Mouse (Mus musculus) hindbrain, embryonic 10.5 days (tissue): ENCODE measurements around the gene Glt8d1. TPM values are rescaled to one million over a fixed set of nuclear protein-coding genes. Genes with fewer than 3 reads are reported as not detected.

Experiments
- DNase-seq: peaks from one replicate; pipeline ENCODE4 v3.0.0-alpha.2; 2017; ENCODE audit warnings: low spot score
- H3K27ac ChIP-seq: fragments of 300-500 bp; sonication (generic); 2 replicates; pipeline ENCODE4 v1.5.1; 2016; ENCODE audit warnings: mild to moderate bottlenecking, moderate library complexity
- H3K27me3 ChIP-seq: fragments of 300-500 bp; sonication (generic); 2 replicates; pipeline ENCODE4 v1.6.1; 2016; ENCODE audit warnings: mild to moderate bottlenecking; ENCODE audit not compliant: poor library complexity, insufficient read depth, severe bottlenecking
- H3K36me3 ChIP-seq: fragments of 300-500 bp; sonication (generic); 2 replicates; pipeline ENCODE4 v1.6.1; 2016; ENCODE audit warnings: mild to moderate bottlenecking, moderate library complexity
- H3K4me1 ChIP-seq: fragments of 300-500 bp; sonication (generic); replicated peaks from 2 replicates; pipeline ENCODE4 v1.6.1; 2016; ENCODE audit warnings: mild to moderate bottlenecking
- H3K4me3 ChIP-seq: fragments of 300-500 bp; sonication (generic); 2 replicates; pipeline ENCODE4 v1.5.1; 2016; ENCODE audit warnings: mild to moderate bottlenecking, moderate library complexity
- H3K9me3 ChIP-seq: fragments of 300-500 bp; sonication (generic); 2 replicates; pipeline ENCODE4 v1.6.1; 2016; ENCODE audit warnings: mild to moderate bottlenecking, moderate library complexity
- WGBS: fragments of 180-500 bp; shearing (Covaris S2); methylation state at CpG from one replicate; pipeline ENCODE4 v1.1.7; 2016; 5-methylcytosine and 5-hydroxymethylcytosine counted together
- polyA plus RNA-seq: library from polyadenylated mRNA; unstranded; fragments of >200 nt; fragmentation: Nextera tagmentation; extraction: Ambion mirVana; gene quantifications from 2 replicates; pipeline ENCODE4 v1.2.1, GENCODE M21; 2016

The Glt8d1 gene
- 45.7 and 53.7 TPM in 2 replicates for polyA plus RNA-seq

DNA sequence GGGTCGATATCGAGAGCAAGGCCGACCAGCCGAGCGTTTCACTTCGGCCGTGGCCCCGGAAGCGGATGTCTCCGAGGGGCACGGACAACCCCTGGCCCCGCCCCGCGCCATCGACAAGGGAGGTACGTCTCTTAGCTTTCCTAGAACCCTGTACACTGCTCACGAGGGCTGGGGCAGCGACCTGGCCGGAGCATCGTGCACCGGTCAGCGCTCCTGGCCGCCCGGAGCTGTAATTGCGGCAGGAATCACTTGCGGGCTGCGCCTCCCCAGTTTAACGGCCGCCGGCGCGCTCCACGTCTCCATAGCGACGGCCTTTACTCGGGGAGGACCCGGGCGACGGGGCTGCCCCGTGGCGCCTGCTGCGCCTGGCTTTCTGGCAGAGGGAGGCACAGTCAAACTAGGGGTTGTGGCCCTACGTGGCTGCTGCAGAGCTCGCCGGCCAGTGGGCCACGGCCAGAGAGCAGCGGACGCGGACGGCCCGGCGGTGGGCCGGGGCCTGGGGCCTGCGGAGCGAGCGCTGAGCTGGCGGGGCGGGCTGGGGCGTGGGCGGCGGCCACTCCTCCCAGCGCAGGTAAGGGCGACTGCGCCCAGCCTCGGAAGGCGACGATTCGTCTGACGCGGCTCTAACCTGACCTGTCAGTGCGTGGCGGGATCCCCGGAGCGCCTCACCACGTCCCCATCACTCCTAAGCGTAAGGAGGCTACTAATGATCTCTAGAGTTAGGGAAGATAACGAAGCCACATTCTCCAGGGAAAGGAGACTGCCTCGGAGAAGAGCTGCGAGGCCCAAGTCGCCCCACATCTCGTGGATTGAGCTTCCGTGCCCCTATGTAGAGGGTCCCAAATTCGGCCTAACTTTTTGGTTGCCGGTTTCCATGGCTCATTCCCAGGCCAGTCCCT lies at the start of gene Glt8d1, which contains the start of gene Spcs1:
TSS of gene Glt8d1 (plus strand) at position 94 of the 899 bp plus-strand sequence.
TSS of gene Spcs1 (minus strand) at position 366 of the 899 bp plus-strand sequence.
- Histone ChIP-seq H3K27me3 (no peaks in the 10 kb centered on the region), H3K27ac (peak within 1 kb of the TSS; percentile 98), H3K36me3 (peaks cover 27% of the 10 kb centered on the region), H3K9me3 (no peaks in the 10 kb centered on the region), H3K4me1 (peaks cover 23% of the 10 kb centered on the region), H3K4me3 (peak within 1 kb of the TSS; percentile 98)
- peak; percentile 87 for DNase-seq
- under 1% methylated on average over 84 of the region's 84 CpGs for WGBS

GRCm38 (mm10) chr14:30958517-30958916 lies 42.7 kb upstream of the Glt8d1 start:
- WGBS = 80% methylated on average over 2 of the region's 2 CpGs
- DNase-seq = no peak
- Histone ChIP-seq H3K27ac (no peak overlapping the region), H3K27me3 (no peaks in the 10 kb centered on the region), H3K4me1 (no peaks in the 10 kb centered on the region), H3K9me3 (no peaks in the 10 kb centered on the region), H3K36me3 (peaks cover 52% of the 10 kb centered on the region), H3K4me3 (no peak overlapping the region)

DNA sequence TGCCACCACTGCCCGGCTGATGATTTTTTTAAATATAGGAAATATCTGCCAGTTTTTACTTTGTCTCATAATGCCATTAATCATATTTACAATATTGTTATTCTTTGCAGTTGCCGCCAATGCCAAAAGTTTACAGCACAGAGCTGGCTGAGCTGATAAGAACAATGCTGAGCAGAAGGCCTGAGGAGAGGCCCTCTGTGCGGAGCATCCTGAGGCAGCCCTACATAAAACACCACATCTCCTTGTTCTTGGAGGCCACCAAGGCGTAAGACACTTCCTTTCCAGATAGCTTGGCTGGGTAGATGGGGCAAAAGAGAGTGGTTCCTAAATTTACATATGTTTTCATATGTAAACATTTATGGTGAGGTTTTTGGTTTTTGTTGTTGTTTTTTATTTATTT lies 42.2 kb upstream of the Glt8d1 start:
- Histone ChIP-seq H3K27ac (no peak overlapping the region), H3K36me3 (peaks cover 53% of the 10 kb centered on the region), H3K9me3 (no peaks in the 10 kb centered on the region), H3K27me3 (no peaks in the 10 kb centered on the region), H3K4me1 (no peaks in the 10 kb centered on the region), H3K4me3 (no peak overlapping the region)
- 94% methylated on average over 4 of the region's 4 CpGs for WGBS
- no peak for DNase-seq

DNA sequence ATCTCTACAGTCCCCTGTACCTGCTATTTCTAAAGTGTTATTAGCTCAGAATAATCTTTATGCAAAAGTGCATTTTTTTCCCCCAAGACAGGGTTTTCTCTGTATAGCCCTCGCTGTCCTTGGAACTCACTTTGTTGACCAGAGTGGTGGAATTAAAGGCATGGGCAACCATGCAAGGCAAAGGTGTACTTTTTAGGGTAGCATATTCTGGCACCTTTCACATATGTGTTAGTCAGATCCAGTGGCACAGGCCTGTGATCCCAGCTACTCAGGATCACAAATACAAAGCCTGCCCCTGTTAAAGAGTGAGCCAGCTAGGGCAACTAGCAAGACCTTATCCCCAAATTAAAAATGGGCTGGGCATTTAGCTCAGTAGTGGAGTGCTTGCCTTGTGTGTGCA lies 40.8 kb upstream of the Glt8d1 start:
- Histone ChIP-seq H3K36me3 (peaks cover 53% of the 10 kb centered on the region), H3K9me3 (no peaks in the 10 kb centered on the region), H3K27me3 (no peaks in the 10 kb centered on the region), H3K4me1 (no peaks in the 10 kb centered on the region), H3K27ac (no peak overlapping the region), H3K4me3 (no peak overlapping the region)
- no peak for DNase-seq
- WGBS = 94% methylated on average over 1 of the region's 1 CpGs

- Histone ChIP-seq H3K27me3 (no peaks in the 10 kb centered on the region), H3K4me3 (no peak overlapping the region), H3K36me3 (peaks cover 60% of the 10 kb centered on the region), H3K4me1 (0 out of 2 replicates have a peak, but pooled peaks cover 5% of the 10 kb centered on the region), H3K9me3 (no peaks in the 10 kb centered on the region), H3K27ac (peak overlapping the region; percentile 62)
- DNase-seq = no peak
- WGBS = 61% methylated on average over 6 of the region's 6 CpGs
Measured at GRCm38 (mm10) chr14:30974204-30974603, 27.0 kb upstream of the Glt8d1 start.

GRCm38 (mm10) chr14:30976222-30976621 lies 25.0 kb upstream of the Glt8d1 start:
- no peaks in the 10 kb centered on the region for H3K9me3 ChIP-seq
- H3K36me3 ChIP-seq = peaks cover 55% of the 10 kb centered on the region
- no peak overlapping the region for H3K27ac ChIP-seq
- WGBS = 86% methylated on average over 3 of the region's 3 CpGs
- no peak for DNase-seq
- no peak overlapping the region for H3K4me3 ChIP-seq
- no peaks in the 10 kb centered on the region for H3K27me3 ChIP-seq
- 0 out of 2 replicates have a peak, but pooled peaks cover 5% of the 10 kb centered on the region for H3K4me1 ChIP-seq

GRCm38 (mm10) chr14:30996417-30996816 lies 4.8 kb upstream of the Glt8d1 start:
- Histone ChIP-seq H3K27me3 (no peaks in the 10 kb centered on the region), H3K36me3 (peaks cover 25% of the 10 kb centered on the region), H3K27ac (no peak overlapping the region), H3K9me3 (no peaks in the 10 kb centered on the region), H3K4me1 (peaks cover 10% of the 10 kb centered on the region), H3K4me3 (no peak overlapping the region)
- DNase-seq = no peak

DNA sequence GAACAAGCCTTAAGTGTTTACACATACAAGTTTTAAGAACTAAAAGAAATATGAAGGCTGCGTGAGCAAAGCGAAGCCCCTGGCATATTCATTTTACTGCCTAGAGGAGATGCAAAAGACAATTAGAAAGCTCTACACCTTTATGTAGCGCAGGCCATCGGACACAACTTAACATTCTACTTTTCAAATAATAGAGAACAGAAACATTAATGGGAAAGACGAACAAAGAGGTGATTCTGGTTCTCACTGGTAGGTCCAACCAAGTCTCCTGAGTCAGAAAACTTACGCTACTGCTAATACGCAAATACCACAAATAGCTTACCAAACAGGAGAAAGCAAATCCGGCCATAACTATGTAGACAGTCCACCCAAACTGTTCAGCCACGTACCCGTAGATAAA lies 844 bp upstream of the Glt8d1 start:
- peak overlapping the region; percentile 98 for H3K27ac ChIP-seq
- no peak for DNase-seq
- H3K4me3 ChIP-seq = peak overlapping the region; percentile 98

DNA sequence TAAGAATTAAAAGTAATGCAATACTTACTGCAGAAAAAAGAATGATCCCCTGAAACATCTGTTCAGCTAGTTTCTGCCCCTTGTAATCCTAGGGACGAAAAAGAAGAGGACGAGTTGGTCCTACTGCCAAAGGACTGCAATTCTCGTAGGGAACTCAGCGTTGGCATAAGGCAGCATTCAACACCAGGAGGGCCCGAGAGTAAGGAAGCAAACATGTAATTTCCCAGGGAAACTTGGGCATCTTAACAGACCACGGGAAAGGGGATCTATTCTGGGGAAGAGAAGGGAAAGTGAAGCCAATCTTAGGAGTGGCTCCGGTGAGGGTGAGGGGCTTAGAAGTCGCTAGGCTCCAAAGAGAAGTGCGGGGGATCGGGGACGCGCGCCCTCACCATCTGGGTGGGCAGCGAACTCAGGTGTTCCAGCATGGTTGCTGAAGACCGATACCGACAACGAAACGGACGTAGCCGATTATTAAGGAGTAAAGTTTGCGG lies 339 bp upstream of the Glt8d1 start:
- no peaks in the 10 kb centered on the region for H3K9me3 ChIP-seq
- peaks cover 23% of the 10 kb centered on the region for H3K4me1 ChIP-seq
- WGBS = under 1% methylated on average over 21 of the region's 21 CpGs
- peak overlapping the region; percentile 98 for H3K27ac ChIP-seq
- no peaks in the 10 kb centered on the region for H3K27me3 ChIP-seq
- H3K36me3 ChIP-seq = peaks cover 28% of the 10 kb centered on the region
- no peak for DNase-seq
- H3K4me3 ChIP-seq = peak overlapping the region; percentile 98

More for the DNA sequence above, 844 bp upstream of the Glt8d1 start:
- Histone ChIP-seq H3K27me3 (no peaks in the 10 kb centered on the region), H3K4me1 (peaks cover 23% of the 10 kb centered on the region), H3K36me3 (peaks cover 26% of the 10 kb centered on the region), H3K9me3 (no peaks in the 10 kb centered on the region)
- WGBS = 71% methylated on average over 10 of the region's 10 CpGs

- WGBS = 86% methylated on average over 2 of the region's 2 CpGs
- H3K9me3 ChIP-seq = no peaks in the 10 kb centered on the region
- H3K27me3 ChIP-seq = no peaks in the 10 kb centered on the region
- H3K27ac ChIP-seq = no peak overlapping the region
- H3K4me1 ChIP-seq = peaks cover 23% of the 10 kb centered on the region
- H3K4me3 ChIP-seq = no peak overlapping the region
- DNase-seq = no peak
- H3K36me3 ChIP-seq = peaks cover 35% of the 10 kb centered on the region
Measured at GRCm38 (mm10) chr14:31004527-31004926, 3.3 kb downstream of the Glt8d1 start.

DNA sequence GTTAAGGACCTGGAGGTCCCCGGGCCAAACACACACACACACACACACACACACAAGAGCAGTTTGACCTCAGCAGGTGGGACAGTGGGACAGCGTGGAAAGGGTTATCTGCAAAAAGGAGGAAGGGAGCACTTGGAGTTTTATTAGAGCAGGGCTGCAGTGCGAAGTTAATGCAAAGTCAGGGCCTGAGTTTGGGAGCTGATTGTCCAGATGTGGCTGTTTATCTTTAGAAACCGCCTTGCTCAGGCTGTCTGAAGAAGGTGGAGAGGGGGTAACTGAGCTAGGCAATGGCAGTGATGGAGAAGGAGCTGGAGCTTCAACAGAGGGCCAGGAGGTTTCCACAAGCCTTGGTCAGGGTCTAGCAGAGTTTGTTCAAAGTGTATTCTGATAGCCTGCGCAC lies 5.6 kb downstream of the Glt8d1 start:
- Histone ChIP-seq H3K4me3 (no peak overlapping the region), H3K27ac (no peak overlapping the region), H3K9me3 (no peaks in the 10 kb centered on the region), H3K36me3 (peaks cover 57% of the 10 kb centered on the region), H3K27me3 (no peaks in the 10 kb centered on the region), H3K4me1 (peaks cover 9% of the 10 kb centered on the region)
- 81% methylated on average over 5 of the region's 5 CpGs for WGBS
- no peak for DNase-seq

DNA sequence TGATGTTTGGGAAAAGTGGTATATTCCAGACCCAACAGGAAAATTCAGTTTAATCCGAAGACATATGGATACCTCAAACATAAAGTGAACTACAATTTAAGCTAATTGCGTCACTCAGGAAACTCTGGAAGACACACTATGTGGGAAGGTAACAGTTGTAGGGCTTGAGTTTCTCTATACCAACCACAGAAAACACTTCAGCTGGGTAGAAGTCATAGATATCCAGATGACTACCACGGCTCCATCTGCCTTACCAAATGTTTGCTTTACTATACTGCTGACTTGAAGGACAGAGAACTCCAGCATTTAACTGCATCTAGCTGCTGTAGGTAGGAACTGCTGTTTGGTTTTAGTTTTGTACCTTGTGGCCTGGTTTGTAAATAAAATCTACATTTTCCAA lies 10.4 kb downstream of the Glt8d1 start:
- Histone ChIP-seq H3K36me3 (peaks cover 97% of the 10 kb centered on the region), H3K9me3 (no peaks in the 10 kb centered on the region), H3K27ac (no peak overlapping the region), H3K4me1 (no peaks in the 10 kb centered on the region), H3K4me3 (no peak overlapping the region), H3K27me3 (no peaks in the 10 kb centered on the region)
- no peak for DNase-seq
- WGBS = 91% methylated on average over 3 of the region's 3 CpGs

GRCm38 (mm10) chr14:31013928-31014327 lies 12.7 kb downstream of the Glt8d1 start:
- 93% methylated on average over 2 of the region's 2 CpGs for WGBS
- Histone ChIP-seq H3K27ac (no peak overlapping the region), H3K27me3 (no peaks in the 10 kb centered on the region), H3K4me3 (no peak overlapping the region), H3K36me3 (peaks cover 92% of the 10 kb centered on the region), H3K4me1 (peaks cover 14% of the 10 kb centered on the region), H3K9me3 (no peaks in the 10 kb centered on the region)
- no peak for DNase-seq
